Mouse (Mus musculus) heart, adult 8-10 months (tissue): Measurements from ENCODE around the gene Stac. TPM values are rescaled to one million over a fixed set of nuclear protein-coding genes. Genes with fewer than 3 reads are reported as not detected.

Source experiments
- DNase-seq: peaks from one replicate; pipeline ENCODE4 v3.0.0; 2022; ENCODE audit warnings: low spot score
- total RNA-seq, 4 experiments: library from RNA; stranded (reverse); gene quantifications; 2 replicates each; pipeline ENCODE4 v1.2.4; 2022

The Stac gene
- total RNA-seq, 4 experiments from 2014 or later, result 0.13 to 0.52 (median 0.22) TPM; not detected in 1

DNA sequence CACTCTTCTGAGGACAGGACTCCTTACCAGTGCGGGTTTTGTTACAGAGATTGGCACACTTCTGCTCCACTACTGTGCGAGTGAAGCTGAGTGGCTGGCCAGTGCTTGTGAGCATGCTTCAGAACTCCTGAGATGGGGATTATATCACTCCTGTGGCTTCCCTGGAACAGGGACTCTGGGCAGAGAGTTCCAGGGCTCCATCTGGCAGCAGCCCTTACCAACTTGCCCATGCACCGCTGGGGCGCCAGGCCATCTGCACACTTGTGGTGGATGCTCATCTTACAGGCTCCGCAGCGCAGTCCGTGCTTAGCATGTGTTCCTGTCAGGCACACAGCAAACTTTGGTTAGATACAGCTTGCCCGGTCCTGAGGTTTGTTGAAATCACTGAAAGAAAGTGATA lies 83.5 kb downstream of the Stac start:
- DNase-seq, result no peak

DNA sequence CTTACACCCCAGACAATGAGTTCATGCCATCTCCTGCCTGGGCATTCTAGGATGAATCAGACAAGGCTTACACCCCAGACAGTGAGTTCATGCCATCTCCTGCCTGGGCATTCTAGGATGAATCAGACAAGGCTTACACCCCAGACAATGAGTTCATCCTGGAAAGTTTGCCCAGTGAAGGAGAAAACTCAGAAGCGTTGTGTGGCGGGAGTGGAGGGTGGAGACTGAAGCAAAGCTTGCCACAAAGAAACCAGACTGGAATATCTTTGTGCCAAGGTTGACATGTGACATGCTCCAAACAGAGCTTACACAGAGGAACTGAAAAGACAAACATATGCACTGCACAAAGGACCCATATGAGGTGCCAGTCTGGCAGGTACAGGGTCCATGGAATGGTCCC lies 102.6 kb downstream of the Stac start:
- DNase-seq, result no peak

DNA sequence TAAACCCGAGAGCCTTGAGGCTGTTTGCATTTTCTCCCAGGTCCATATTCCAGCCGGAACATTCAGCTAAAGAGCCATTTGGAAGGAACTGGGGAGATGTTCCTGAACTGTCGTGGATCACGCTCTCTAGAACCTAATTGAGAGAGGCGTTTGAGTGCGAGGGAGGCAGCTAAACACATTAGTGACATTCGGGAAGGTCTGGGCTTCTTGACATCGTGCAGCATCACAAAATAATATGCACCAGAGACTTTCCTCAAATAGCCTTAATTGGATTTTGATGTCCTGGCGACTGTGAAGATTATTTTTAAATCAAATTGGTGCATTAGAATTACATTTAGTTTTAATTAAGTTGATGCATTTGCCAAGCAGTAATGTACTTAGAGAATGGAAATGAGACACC lies 111.4 kb downstream of the Stac start:
- no peak for DNase-seq

DNA sequence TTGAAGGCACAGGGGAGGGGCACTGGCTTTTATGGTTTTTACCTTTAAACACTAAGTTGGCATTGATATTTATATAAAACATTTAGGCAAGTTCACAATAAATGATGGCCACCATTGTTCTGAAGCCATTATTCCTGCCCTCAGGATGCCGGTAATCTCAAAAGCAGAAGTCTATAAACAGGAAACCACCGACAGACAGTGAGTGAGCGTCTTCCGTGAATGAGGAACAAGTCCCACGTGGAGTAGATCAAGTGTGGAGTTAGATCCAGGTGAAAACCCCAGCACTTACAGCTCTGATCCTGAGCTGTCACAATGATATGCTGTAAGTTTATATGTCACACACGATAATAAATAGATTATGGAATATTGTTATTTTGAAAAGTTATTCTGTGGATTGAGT lies 112.7 kb downstream of the Stac start:
- no peak for DNase-seq

DNA sequence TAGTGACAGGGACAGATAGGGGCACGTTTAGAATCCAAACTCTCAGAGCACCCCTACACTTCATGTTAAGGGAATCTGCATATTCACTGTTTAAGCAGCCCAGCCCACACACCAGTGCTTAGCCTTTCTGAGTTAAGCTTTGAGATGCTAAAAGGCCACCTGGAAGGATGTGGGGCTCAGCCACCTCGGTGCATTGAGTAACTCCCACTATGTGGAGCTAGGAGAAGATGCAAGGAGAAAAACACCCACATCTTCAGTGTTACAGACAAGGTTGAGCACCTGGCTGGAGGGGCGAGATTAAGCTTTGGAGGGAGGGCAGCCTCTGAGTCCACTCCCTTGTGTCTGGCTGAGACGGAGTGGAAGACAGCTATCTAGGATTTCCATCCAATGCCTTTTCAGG lies 114.3 kb downstream of the Stac start:
- DNase-seq, result no peak

DNA sequence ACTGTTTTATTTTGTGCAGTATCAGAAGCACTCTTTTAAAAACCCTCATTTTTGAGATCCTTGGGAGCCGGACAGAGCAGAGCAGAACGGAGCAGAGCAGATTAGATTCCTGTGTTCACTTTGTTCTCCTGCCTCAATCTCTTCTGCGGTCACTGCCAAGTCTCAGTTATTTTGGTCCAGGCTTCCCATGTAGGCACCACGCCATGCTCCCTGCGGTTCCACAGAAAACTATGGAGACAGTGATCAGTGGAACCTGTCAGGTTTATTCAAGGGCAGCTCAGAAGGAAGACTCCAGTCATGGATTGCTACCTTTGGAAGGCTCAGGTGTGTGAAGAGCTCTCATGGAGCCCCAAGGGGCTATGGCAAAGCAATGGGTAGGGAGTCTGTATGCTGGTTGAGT lies 116.3 kb downstream of the Stac start:
- peak; percentile 18 for DNase-seq

DNA sequence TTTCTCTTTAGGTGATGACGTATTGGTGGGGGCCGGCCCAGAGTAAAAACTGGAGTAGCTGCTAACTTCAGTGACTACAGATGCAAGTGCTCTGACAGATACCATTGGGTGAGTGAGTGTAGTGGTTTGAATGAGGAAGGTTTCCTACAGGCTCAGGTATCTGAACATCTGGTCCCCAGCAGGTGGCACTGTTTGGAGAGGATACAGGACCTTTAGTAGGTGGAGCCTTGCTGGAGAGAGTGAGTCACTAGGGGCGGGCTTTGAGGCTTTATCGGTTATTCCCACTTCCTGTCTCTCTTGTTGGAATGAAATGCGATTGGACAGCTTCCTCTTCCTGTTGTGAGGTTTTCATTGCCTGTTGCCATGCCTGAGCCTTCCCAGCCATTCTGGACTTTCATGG lies 118.5 kb downstream of the Stac start:
- no peak for DNase-seq

DNA sequence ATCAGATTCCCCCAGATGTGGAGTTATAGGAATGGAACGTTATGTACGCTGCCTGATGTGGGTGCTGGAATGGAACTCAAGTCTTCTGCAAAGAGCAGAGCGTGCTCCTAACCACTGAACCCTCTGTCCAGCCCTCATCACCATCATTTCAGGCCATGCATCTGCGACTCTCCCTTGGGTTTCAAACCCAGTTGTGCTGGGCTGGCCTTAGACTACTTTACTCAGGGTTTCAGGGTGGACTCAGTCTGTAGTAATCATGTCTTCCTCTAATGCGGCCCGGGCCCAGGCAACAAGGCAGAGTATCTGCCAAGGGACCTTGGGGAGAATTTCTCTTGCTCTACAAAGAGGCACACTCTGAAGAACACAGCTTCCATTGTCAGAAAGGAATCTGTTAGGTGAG lies 126.0 kb downstream of the Stac start:
- DNase-seq, result no peak

DNA sequence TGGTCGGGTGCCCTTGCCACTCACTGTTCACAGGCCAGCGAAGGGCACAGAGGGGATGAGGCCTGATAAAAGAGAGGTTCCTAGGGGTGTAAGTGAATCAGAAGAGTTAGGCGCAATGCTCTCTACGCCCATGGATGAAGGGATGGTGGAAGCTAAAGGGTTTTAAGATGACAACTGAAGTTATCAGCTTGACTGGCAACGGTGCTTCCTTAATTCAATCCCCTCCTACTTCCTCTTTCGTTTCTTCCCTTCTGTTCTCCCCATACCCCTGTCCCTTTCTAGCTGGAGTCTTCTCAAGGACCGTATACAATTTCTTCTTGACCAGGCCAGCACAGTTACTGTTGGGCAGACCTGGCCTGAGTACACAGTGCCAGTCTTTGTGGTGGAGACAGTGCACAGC lies 126.9 kb downstream of the Stac start:
- no peak for DNase-seq

DNA sequence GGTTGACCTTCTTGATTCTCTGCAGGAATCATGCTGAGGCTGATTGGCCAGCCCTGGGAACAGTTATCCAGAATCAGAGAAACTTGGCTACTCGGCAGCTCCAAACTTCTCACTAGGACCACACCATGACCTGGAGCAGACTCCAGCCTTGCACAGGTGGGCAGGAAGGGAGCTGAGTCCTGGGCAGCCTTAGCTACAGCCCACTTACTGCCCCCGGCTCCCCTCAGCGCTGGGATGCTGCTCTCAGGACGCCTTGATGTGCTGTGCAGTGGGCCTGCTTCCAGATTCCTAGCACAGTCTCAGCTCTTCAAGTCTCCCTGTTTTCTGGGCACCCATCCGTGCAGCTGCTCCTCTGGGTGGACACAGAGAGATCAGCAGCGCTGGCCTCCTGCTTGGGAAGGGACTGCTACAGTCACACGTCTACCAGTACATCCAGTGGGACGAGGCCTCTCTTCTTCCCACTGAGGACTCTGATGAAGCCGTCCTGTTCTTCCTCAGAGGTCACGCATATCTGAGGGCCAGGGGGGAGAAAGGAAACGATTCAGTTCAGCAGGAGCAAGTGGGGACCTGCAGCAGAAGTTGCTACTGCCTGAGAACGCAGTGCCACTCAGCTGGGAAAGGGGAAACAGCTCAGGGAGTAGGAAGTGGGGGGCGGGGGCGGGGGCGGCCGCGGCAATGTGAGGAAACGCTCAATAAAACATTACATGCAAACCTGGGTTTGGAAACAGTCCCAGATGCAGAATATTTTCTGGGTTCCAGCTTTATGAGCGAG lies 127.7 kb downstream of the Stac start:
- no peak for DNase-seq

DNA sequence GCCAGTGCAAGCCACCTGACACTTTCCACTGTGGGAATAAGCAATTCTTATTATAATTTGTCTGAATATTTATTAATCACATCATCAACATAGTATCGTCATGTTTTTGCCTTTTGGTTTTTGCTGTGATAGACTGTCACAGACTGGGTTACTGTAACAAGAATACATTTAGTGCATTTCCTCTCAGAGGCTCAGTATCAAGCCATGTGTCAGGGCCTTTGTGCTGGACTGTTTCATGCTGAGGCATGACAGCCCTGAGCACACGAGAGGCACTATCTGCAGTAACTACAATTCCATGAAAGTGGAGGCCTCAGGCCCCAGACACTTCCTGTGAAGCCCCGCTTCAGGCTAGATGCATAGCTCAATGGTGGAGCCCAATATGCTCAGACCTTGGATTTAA lies 133.4 kb downstream of the Stac start:
- DNase-seq, result no peak

DNA sequence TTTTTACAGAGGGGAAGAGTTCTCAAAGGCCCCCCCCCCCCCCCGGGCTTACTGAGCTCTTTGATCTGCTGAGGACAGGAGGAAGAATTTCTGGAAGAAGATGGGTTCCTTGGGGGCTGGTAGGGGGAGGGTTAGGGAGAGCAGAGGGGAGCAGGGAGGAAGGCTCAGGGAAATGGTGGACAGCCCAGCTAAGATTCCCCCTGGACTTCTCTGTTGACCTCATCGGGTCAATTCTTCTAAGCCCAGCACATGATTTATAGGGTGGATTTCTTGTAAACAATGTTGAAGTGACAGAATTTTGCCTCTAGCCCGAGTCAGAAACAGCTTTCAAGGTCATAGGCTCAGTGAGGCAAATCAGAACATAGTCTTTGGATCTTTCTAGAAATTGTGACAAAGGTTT lies 137.3 kb downstream of the Stac start:
- DNase-seq, result no peak

DNA sequence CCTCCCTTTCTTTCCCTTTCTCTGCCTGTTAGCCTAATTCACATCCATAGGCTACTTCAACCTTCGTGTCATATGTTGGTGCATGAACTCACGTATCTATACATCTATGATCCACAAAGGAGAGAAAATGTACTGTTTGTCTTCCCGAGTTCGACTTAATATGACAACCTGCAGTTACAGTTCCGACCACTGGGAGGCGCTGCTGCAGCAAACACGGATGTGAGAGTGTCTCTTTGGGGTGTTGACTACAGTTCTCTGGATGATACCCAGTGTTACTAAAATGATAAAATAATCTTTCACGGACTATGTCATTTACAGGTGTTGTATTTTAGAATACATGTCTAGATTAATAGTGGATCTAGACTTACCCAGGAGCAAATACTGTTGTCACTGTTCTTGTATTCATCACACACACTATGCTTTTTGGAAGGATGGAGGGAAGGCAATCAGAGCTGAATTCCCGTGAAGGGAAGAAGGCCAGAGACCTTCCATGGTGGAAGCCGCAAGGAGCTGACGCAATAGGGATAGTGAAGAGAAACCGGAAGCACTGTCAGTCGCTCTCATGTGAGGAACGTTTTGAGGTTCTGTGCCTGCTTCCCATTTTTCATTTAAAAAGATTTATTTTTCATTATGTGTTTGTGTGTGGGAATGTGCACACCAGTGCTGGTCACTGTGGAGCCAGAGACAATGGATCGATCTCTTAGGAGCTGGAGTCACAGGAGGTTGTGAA lies 138.5 kb downstream of the Stac start:
- DNase-seq, result no peak

DNA sequence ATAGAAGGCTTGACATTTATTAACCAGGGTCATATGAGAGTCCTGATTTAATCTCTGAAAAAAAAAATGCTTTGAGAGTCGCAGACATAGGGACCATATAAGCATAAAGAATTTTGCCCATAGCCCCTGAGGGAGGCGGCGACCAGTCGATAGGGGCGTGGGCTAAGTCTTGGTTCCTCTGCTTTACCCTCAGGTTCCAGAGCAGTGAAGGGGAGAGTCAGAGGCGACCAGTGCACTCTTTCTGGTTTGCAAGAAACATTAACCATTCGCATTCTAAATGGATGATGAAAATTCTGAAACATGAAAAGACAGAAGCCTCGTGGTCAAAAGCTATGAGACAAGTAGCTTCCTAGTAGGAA lies 139.2 kb downstream of the Stac start:
- no peak for DNase-seq

DNA sequence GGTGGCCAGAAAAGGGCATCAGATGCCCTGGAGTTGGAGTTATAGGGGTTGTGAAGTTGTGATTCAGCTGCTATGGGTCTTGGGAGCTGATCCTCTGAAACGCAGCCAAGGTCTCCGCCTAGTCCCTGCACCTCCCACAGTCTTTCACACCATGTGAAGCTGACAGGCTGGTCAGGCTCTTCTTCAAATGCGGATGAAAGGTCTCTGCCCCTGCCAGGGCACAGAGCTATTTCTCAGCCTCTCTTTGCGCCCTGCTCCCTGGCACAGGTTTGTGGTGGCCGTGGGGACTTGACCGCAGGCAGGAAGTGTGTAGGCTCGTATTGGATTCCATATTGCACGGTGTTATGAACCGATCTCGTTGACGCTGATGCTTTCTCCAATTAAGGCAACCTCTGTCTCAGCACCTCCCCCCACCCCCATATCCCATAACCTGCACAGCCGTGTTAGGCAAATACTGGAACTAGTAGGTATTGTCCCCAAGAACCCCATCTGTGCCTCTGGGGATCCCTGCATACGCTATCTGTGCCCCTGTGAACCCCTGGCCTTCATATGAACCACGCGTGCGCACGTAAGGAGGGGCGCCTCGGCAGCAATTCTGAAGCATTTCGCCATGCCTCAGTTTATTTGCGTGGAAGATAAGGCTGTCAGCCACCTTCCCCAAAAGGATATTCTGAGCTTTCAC lies 139.7 kb downstream of the Stac start:
- no peak for DNase-seq

DNA sequence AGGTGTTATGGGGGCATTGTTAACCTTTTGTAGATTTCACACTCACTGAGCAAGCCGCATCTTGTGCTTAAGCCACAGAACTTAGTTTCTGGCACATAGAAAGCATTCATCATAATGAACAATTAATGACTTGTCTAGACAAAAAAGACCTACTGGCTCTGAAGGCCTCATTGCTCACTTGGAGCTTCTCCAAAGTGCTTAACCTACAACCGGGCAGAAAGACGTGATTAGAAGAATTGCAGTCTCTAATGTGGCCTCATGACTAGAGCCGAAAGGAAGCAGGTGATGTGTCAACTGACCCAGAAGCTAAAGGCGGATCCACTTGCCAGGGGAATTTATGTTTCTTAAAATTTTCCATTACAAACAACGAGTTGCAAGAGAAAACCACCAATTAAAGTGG lies 147.5 kb downstream of the Stac start:
- no peak for DNase-seq

DNA sequence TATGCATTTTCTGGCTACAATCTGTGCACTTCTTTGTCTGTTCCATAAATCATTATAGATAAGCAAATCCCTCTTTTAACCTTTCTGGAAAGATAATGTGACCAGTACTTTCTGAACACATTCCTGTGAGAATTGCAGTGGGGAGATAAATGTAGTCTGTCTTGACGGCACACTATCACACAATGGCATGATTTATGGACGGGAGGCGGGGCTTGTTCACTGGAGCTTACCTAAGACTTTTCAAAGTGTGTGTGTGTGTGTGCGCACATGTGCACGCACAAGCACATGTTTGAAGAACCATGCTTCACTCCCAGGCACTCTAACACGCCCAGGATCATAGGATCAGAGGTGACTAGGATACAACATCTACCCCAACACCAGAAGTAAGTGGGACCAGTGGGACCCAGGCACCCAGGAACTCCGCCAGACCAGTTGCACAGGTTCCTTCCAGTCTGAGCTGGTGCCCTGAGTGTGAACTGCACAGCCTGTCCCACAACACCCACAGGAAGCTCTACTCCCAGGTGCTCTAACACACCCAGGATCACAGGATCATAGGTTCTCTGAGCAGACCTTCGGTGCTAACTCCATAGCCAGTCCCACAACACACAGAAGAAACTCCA lies 154.6 kb downstream of the Stac start:
- no peak for DNase-seq

DNA sequence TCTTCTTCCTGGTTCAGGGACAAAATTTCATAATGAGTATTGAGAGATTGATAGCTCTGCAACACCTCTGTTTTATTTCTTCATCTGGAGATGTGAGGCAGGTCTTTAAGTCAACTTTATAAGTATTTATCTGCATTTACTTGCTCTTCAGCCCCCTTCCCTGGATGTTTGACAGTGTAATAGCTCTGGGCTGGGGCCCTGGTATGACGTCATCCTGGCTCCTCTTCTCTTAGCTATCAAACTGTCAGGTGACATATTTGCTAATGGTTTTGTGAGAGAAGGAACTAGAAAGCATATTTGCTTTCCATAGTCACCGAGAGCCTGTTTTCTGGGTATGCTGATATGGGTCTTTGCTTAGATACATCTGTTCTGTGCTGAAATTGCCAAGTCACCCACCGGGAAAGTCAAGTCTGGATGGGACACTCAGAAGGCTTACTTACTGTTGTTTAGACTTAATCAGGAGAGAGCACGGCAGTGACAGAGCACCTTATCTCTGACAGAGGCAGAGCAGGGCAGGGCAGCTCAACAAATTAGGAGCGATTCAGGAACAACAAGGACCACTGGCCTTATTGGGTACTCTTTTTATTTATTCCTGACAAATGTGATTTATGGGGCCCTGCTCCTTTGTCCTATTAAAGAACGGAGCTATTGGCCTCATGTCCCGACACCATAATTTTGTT lies 155.3 kb downstream of the Stac start:
- no peak for DNase-seq

DNA sequence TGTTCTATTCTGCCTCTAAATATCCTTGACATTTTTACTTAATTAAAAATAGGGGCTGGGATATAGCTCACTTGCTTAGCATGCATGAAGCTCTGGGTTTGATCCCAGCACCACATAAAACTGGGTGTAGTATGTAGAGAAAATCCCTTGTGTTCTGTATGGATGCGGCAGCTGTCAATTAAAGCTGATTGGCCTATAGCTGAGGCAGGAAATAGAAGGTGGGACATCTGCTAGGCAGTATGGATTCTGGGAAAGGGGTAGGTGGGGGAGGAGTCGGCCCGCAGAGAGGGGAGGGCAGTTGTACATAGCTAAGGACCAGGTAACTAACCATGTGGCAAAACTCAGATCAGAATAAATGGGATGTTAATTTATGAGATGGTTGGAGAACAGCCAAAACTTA lies 166.3 kb downstream of the Stac start:
- DNase-seq, result no peak

DNA sequence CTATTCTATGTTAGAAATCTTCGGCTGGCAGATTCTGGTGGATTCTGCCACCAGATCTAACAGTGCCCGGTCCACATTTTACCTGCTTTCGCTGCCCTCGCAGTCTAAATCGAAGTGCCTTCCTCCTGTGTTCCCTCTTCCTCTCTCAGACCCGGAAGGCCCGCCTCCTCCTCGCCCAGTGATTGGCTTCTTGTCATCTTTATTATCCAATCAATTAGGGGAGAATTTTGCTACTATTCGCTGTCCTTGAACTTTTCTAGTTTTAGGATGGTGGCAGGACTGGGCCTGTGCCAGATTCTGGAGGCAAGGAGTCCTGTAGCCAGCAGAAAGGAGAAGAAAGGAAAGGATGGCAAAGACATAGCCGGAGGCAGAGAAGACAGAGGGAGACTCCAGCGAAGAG lies 167.0 kb downstream of the Stac start:
- no peak for DNase-seq

DNA sequence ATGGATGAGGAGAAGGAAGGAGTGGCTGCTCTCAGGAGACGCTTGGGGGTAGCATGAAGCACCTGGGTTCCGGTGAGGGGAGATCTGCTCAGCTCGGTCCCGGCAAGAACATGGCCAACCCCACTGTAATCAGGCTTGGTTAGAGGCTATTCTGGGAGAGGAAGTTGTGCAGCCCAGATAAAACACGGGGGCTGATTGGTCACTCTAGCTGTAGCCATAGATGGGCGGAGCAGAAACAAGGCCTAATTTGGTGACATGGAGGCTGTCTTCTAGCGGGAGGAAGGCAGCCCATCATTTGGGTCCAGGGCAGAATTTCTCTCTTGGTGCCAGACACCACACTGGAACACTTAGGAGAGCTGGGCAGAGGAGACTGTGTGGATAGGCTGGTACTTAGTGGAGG lies 167.9 kb downstream of the Stac start:
- no peak for DNase-seq

DNA sequence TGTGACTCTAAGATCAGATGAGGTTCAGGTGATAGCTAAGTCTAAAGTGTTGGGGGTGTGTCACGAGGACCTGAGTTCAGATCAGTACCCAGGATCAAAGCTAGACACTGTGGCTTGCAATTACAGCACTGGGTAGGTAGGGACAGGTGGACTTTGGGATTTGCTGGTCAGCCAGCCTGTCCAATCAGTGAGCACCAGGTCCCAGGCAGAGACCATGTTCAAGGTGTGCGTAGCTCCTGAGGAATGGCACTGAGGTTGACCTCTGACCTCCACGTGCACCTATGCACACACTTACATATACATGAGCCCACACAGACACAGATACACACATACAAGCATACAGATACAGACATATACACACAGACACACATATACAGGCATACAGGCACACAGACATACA lies 174.6 kb downstream of the Stac start:
- DNase-seq, result no peak
